Mouse (Mus musculus) kidney, postnatal 14 days (tissue): ENCODE measurements around the gene Cdc42se2.
A peak's percentile ranks its signal among the peaks of the same experiment; 100 is the strongest.

Experiments
- DNase-seq: peaks from one replicate; pipeline ENCODE4 v3.0.0; 2022; ENCODE audit warnings: mixed read lengths

Gene Cdc42se2

GRCm38 (mm10) chr11:54701848-54702247 lies 85.6 kb downstream of the Cdc42se2 start:
- no peak for DNase-seq

GRCm38 (mm10) chr11:54699972-54700371 lies 87.5 kb downstream of the Cdc42se2 start:
- DNase-seq, result no peak

GRCm38 (mm10) chr11:54698636-54699035 lies 88.8 kb downstream of the Cdc42se2 start:
- no peak for DNase-seq

- no peak for DNase-seq
Observed at GRCm38 (mm10) chr11:54697611-54698010, 89.9 kb downstream of the Cdc42se2 start.

GRCm38 (mm10) chr11:54695951-54696350 lies 91.5 kb downstream of the Cdc42se2 start:
- DNase-seq, result peak; percentile 17

GRCm38 (mm10) chr11:54694291-54694690 lies 93.2 kb downstream of the Cdc42se2 start:
- DNase-seq, result no peak

- DNase-seq, result no peak
Observed at GRCm38 (mm10) chr11:54693696-54694095, 93.8 kb downstream of the Cdc42se2 start.

- peak; percentile 28 for DNase-seq
Observed at GRCm38 (mm10) chr11:54691179-54691578, 96.3 kb downstream of the Cdc42se2 start.

GRCm38 (mm10) chr11:54690171-54690570 lies 97.3 kb downstream of the Cdc42se2 start:
- DNase-seq, result no peak

- DNase-seq, result no peak
Observed at GRCm38 (mm10) chr11:54684831-54685230, 102.6 kb downstream of the Cdc42se2 start.

GRCm38 (mm10) chr11:54679141-54679540 lies 108.3 kb downstream of the Cdc42se2 start:
- DNase-seq, result no peak

GRCm38 (mm10) chr11:54675792-54676489 lies 111.5 kb downstream of the Cdc42se2 start:
- no peak for DNase-seq

GRCm38 (mm10) chr11:54673575-54674298 lies 113.7 kb downstream of the Cdc42se2 start:
- DNase-seq, result no peak
